Mouse (Mus musculus) myocyte (in vitro differentiated cells): ENCODE data around the gene Snapc1.

Source experiments
- MYOD1 ChIP-seq, 3 experiments: IDR thresholded peaks; one replicate each; pipeline ENCODE4 v1.6.1; 2011; ENCODE audit warnings: control low read depth in 2 of 3, low read depth in 2 of 3, mild to moderate bottlenecking in 2 of 3, moderate library complexity in 1 of 3; ENCODE audit not compliant: insufficient read length in 2 of 3, control insufficient read depth in 1 of 3
- POLR2A ChIP-seq: IDR thresholded peaks from one replicate; pipeline ENCODE4 v1.6.1; 2011; ENCODE audit warnings: low read depth, mild to moderate bottlenecking, control low read depth, moderate library complexity; ENCODE audit not compliant: insufficient read length
- REST ChIP-seq: IDR thresholded peaks from one replicate; pipeline ENCODE4 v1.6.1; 2011; ENCODE audit warnings: mild to moderate bottlenecking, control low read depth, moderate library complexity; ENCODE audit not compliant: insufficient read depth, insufficient read length
- TCF12 ChIP-seq: IDR thresholded peaks from one replicate; pipeline ENCODE4 v1.6.1; 2011; ENCODE audit warnings: mild to moderate bottlenecking, control low read depth; ENCODE audit not compliant: poor library complexity, insufficient read depth, severe bottlenecking

DNA sequence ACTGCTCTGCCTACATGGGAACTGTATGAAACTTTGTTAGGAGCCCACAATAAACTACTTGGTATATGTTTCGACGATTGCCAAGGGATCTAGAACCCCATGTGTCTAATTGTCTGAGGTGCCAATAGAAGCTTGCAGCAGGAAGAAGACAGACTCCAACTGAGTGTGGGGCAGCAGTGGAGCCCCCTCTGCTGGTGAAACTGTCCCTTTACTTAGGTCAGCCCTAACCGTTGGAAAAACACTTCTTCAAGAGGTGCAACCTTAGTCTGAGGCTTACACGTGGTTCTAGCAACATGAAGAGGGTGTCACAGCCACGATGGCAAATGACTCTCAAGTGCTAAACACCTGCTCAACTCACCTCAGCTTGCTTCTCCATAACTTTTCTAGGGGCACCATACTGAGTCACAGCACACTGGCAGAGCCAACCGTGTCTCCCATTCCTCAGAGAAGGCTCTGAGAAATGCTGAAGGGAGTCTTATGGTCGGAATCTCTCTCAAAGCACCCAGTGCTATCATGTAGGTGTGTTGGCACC is 50.5 kb downstream of the Snapc1 start:
- TF ChIP-seq TCF12 = no peak
- no peak for TF ChIP-seq MYOD1 (IDR thresholded peaks at IDR 0.05; ENCODE audit: control insufficient read depth in 1 of 3, insufficient read length in 2 of 3, low read depth in 2 of 3)
- TF ChIP-seq POLR2A = no peak
- TF ChIP-seq REST = no peak
